Mouse (Mus musculus): ENCODE data around the gene Usp9x.

Usp9x gene

DNA sequence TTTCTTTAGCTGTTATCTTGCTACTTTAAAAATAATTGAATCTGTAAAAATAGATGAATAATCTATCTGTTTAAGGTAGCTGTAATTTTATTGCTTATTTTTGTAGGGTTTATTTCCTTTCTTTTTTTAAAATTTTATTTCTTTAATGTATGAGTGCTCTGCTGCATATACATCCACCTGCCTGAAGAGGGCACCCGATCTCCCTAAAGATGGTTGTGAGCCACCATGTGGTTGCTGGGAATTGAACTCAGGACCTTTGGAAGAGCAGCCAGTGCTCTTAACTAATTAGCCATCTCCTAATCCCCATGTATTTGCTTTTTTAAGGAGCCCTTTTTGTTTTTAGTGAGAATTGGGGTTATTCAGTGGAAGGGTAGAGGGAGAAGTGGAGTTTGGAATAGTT, 14.3 kb downstream of the Usp9x start:
- DNase-seq: no peak

DNA sequence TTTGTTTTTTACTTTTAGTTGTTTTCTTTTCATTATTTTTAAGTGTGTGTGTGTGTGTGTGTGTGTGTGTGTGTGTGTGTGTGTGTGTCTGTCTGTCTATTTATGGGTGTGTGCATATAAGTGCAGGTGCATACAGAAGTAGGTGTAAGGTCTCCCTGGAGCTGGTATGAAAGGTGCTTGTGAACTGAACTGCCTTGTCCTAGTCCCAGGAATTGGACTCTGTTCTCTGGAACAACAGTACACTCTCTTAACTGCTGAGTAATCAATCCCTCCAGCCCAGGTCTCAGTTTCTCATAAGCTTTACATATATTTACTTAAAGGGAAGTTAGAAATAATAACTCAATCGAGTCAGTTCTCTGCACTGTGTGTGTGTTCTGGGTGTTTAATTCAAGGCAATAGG, 25.7 kb downstream of the Usp9x start:
- no peak for DNase-seq

DNA sequence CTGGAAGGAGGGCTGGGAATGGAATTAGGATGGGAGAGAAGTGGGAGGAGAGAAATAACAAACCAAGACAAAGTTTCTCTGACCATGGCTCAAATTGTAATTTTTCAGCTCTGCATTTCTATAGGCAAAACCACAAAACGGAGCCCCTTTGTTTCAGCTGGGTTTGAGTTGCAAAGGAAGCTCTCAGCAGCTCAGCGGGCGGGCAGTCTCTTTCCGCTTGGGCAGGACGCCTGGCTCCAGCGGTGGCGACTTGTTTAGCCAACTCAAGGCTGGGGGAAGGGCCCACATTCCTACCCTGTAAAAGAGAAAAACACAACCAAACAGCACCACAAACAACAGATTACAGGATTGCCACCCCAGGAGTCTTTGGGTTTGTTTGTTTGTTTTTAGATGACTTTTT, 135.2 kb downstream of the Usp9x start:
- DNase-seq: peak; percentile 87

DNA sequence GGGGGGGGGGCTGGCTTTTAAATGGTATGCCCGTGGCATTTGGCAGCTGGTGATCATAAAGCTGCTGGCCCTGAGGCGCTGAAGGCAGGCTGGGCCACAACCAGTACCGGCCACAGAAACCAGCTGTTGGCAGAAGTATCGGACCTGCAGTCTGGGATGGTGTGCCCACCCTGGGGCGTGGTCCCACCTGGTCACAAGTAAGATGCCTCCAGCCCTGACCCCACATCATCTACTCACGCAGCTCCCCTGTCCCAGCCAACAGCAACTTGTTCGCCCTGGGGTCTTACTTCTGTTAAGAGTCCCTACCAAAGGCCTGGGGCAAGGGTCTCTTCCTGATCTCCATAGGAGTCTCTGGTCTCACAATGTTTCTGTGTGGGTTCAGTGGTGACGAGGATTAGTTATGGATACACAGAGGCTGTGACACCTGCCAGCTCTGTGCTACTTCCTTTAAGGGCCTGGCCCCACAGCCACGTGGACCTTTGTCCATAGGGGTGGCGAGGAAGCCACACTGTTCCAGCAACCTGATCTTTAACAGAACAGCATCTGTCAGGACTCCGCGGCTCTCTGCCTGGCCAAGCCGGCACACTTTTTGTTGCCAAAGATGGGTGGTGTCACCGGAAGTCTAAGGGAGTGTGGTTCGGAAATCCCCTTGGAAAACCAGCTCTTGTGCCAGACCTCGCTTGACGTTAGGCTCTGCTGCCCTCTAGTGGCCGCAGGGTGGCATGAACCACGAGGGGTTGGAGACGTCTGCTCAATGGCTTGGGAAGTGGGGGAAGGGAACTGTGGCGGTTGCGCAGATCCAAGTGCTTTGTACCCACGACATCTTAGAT, 136.4 kb downstream of the Usp9x start:
- DNase-seq: peak; percentile 99

DNA sequence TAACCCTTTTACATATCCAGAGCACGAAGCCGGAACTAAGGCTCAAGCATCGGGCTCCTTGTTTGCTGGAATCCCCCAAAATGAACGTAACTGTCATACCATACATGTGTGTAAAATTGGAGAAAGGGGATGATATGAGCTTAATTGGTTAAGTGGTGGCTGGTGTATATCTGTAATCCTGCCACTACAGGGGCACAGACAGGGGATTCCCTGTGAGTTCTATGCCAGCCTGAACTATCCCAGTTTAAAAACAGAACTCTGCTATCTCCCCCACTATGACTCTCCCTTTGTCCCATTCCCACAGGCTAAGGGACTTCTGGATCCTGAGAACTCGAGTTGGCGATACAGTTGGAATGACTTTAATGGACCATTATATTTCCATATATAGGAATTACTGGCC, 137.1 kb downstream of the Usp9x start:
- no peak for DNase-seq

DNA sequence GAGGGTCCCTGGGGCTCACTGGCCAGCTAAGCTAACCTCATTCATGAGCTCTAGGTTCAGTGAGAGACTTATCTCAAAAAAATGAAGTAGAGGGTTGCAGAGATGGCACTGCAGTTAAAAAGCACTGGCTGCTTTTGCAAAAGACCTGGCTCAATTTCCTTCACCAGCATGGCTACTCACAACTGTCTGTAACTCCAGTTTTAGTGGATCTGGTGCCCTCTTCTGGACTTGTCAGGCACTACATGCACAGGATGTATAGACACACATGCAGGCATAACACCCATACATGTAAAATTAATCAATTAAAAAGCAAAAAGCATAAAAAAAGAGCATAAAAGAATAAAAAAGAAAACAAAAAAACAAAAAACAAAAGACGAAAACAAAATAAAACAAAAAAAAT, 143.0 kb downstream of the Usp9x start:
- DNase-seq: no peak
